Mouse (Mus musculus) kidney, embryonic 14.5 days (tissue): Measurements from ENCODE around the gene Taf1c. TPM values are rescaled to one million over a fixed set of nuclear protein-coding genes. Genes with fewer than 3 reads are reported as not detected.

Experiments used
- ATAC-seq: fragments of 200-750 bp; cut with Nextera tagmentation; 2 replicates; pipeline ENCODE4 v1.8.0; 2017; ENCODE audit warnings: moderate number of reproducible peaks, mild to moderate bottlenecking, moderate TSS enrichment, moderate library complexity; ENCODE audit not compliant: low FRiP score, low TSS enrichment
- H3K27ac ChIP-seq: fragments of 300-500 bp; sonication (generic); 2 replicates; pipeline ENCODE4 v1.5.1; 2014; ENCODE audit warnings: low read depth, mild to moderate bottlenecking, low read length, moderate library complexity, mixed read lengths
- H3K27me3 ChIP-seq: fragments of 300-500 bp; sonication (generic); 2 replicates; pipeline ENCODE4 v1.6.1; 2014; ENCODE audit warnings: mild to moderate bottlenecking, low read length; ENCODE audit not compliant: control insufficient read depth, insufficient read depth
- H3K36me3 ChIP-seq: fragments of 300-500 bp; sonication (generic); 2 replicates; pipeline ENCODE4 v1.6.1; 2014; ENCODE audit warnings: low read length, mixed read lengths; ENCODE audit not compliant: control insufficient read depth, insufficient read depth
- H3K4me1 ChIP-seq: fragments of 300-500 bp; sonication (generic); 2 replicates; pipeline ENCODE4 v1.6.1; 2014; ENCODE audit warnings: low read length, mixed read lengths; ENCODE audit not compliant: control insufficient read depth, insufficient read depth
- H3K4me2 ChIP-seq: fragments of 300-500 bp; sonication (generic); replicated peaks from 2 replicates; pipeline ENCODE4 v1.6.1; 2014; ENCODE audit warnings: low read depth, mild to moderate bottlenecking, low read length
- H3K4me3 ChIP-seq: fragments of 300-500 bp; sonication (generic); 2 replicates; pipeline ENCODE4 v1.5.1; 2014; ENCODE audit warnings: mild to moderate bottlenecking, low read length
- H3K9ac ChIP-seq: fragments of 300-500 bp; sonication (generic); 2 replicates; pipeline ENCODE4 v1.6.1; 2014; ENCODE audit warnings: low read depth, mild to moderate bottlenecking, low read length, moderate library complexity
- H3K9me3 ChIP-seq: fragments of 300-500 bp; sonication (generic); 2 replicates; pipeline ENCODE4 v1.6.1; 2016; ENCODE audit warnings: low read length; ENCODE audit not compliant: control insufficient read depth
- WGBS: fragments of 180-500 bp; shearing (Covaris S2); extraction: QIAGEN DNeasy Blood & Tissue Kit; methylation state at CpG from one replicate; pipeline ENCODE4 v1.1.7; 2014; 5-methylcytosine and 5-hydroxymethylcytosine counted together
- polyA plus RNA-seq: library from polyadenylated mRNA; unstranded; fragments of >200 nt; fragmentation: Nextera tagmentation; extraction: Ambion mirVana; gene quantifications from 2 replicates; pipeline ENCODE4 v1.2.1, GENCODE M21; 2014

Gene Taf1c
- polyA plus RNA-seq, 1 experiment from 2014 or later = 13.0 TPM

- H3K27ac ChIP-seq = no peak overlapping the region
- WGBS = 92% methylated on average over 4 of the region's 4 CpGs
Observed at GRCm38 (mm10) chr8:119572411-119572810, 32.6 kb downstream of the Taf1c start.

GRCm38 (mm10) chr8:119571135-119571534, 33.9 kb downstream of the Taf1c start:
- no peak overlapping the region for H3K4me2 ChIP-seq
- no peak overlapping the region for H3K27ac ChIP-seq
- H3K9ac ChIP-seq = no peak overlapping the region
- 90% methylated on average over 6 of the region's 6 CpGs for WGBS
- H3K36me3 ChIP-seq = peaks cover 6% of the 10 kb centered on the region
- no peaks in the 10 kb centered on the region for H3K9me3 ChIP-seq
- peaks cover 5% of the 10 kb centered on the region; the same call in 1 of the 2 replicates for H3K4me1 ChIP-seq
- no peak for ATAC-seq
- no peak overlapping the region for H3K4me3 ChIP-seq
- peaks cover 2% of the 10 kb centered on the region; the same call in 1 of the 2 replicates for H3K27me3 ChIP-seq

More at GRCm38 (mm10) chr8:119572411-119572810, 32.6 kb downstream of the Taf1c start:
- peaks cover 4% of the 10 kb centered on the region for H3K27me3 ChIP-seq
- H3K36me3 ChIP-seq = peaks cover 3% of the 10 kb centered on the region; the same call in 1 of the 2 replicates
- ATAC-seq = no peak
- no peak overlapping the region for H3K4me2 ChIP-seq
- H3K4me1 ChIP-seq = peaks cover 5% of the 10 kb centered on the region; the same call in 1 of the 2 replicates
- no peaks in the 10 kb centered on the region for H3K9me3 ChIP-seq
- H3K4me3 ChIP-seq = no peak overlapping the region
- no peak overlapping the region for H3K9ac ChIP-seq

- H3K36me3 ChIP-seq = peaks cover 18% of the 10 kb centered on the region
- H3K27me3 ChIP-seq = no peaks in the 10 kb centered on the region; the same call in 1 of the 2 replicates
- H3K27ac ChIP-seq = no peak overlapping the region
- no peak overlapping the region for H3K4me3 ChIP-seq
- H3K9me3 ChIP-seq = no peaks in the 10 kb centered on the region
- no peak overlapping the region for H3K9ac ChIP-seq
- WGBS = 47% methylated on average over 4 of the region's 4 CpGs
- no peak overlapping the region for H3K4me2 ChIP-seq
- peaks cover 5% of the 10 kb centered on the region; the same call in 1 of the 2 replicates for H3K4me1 ChIP-seq
- ATAC-seq = no peak
Observed at GRCm38 (mm10) chr8:119569881-119570280, 35.1 kb downstream of the Taf1c start.

GRCm38 (mm10) chr8:119568951-119569350, 36.1 kb downstream of the Taf1c start:
- H3K4me1 ChIP-seq = peaks cover 3% of the 10 kb centered on the region; the same call in 1 of the 2 replicates
- peaks cover 24% of the 10 kb centered on the region for H3K36me3 ChIP-seq
- no peak overlapping the region for H3K27ac ChIP-seq
- no peaks in the 10 kb centered on the region for H3K9me3 ChIP-seq
- H3K4me3 ChIP-seq = no peak overlapping the region
- H3K4me2 ChIP-seq = no peak overlapping the region
- no peak overlapping the region for H3K9ac ChIP-seq
- 75% methylated on average over 7 of the region's 7 CpGs for WGBS
- no peak for ATAC-seq
- H3K27me3 ChIP-seq = no peaks in the 10 kb centered on the region; the same call in 1 of the 2 replicates

- no peak for ATAC-seq
- no peak overlapping the region for H3K4me3 ChIP-seq
- H3K36me3 ChIP-seq = peaks cover 30% of the 10 kb centered on the region
- WGBS = 88% methylated on average over 9 of the region's 9 CpGs
- no peaks in the 10 kb centered on the region for H3K9me3 ChIP-seq
- no peak overlapping the region for H3K27ac ChIP-seq
- no peak overlapping the region for H3K4me2 ChIP-seq
- no peaks in the 10 kb centered on the region; the same call in 1 of the 2 replicates for H3K27me3 ChIP-seq
- H3K4me1 ChIP-seq = no peaks in the 10 kb centered on the region
- H3K9ac ChIP-seq = no peak overlapping the region
Observed at GRCm38 (mm10) chr8:119568251-119568650, 36.8 kb downstream of the Taf1c start.

- H3K27me3 ChIP-seq = no peaks in the 10 kb centered on the region
- H3K4me1 ChIP-seq = no peaks in the 10 kb centered on the region
- H3K36me3 ChIP-seq = peaks cover 39% of the 10 kb centered on the region
- H3K9me3 ChIP-seq = no peaks in the 10 kb centered on the region
- H3K4me3 ChIP-seq = no peak overlapping the region
- H3K4me2 ChIP-seq = no peak overlapping the region
- 78% methylated on average over 11 of the region's 11 CpGs for WGBS
- ATAC-seq = no peak
- no peak overlapping the region for H3K27ac ChIP-seq
- no peak overlapping the region for H3K9ac ChIP-seq
Observed at GRCm38 (mm10) chr8:119566367-119566766, 38.7 kb downstream of the Taf1c start.

- no peaks in the 10 kb centered on the region for H3K27me3 ChIP-seq
- peaks cover 39% of the 10 kb centered on the region for H3K36me3 ChIP-seq
- no peaks in the 10 kb centered on the region for H3K4me1 ChIP-seq
- no peaks in the 10 kb centered on the region for H3K9me3 ChIP-seq
- no peak overlapping the region for H3K4me3 ChIP-seq
- no peak overlapping the region for H3K4me2 ChIP-seq
- WGBS = 94% methylated on average over 14 of the region's 14 CpGs
- ATAC-seq = no peak
- H3K27ac ChIP-seq = no peak overlapping the region
- H3K9ac ChIP-seq = no peak overlapping the region
Observed at GRCm38 (mm10) chr8:119563849-119564251, 41.2 kb downstream of the Taf1c start.

GRCm38 (mm10) chr8:119559402-119559720, 45.7 kb downstream of the Taf1c start:
- H3K4me1 ChIP-seq = peaks cover 6% of the 10 kb centered on the region; the same call in 1 of the 2 replicates
- ATAC-seq = 0 out of 2 replicates have a peak, but pooled peaks have one; percentile 1
- 0 out of 2 replicates have a peak overlapping the region, but pooled peaks have one; percentile 8 for H3K27ac ChIP-seq
- peak overlapping the region; percentile 56 for H3K9ac ChIP-seq
- 92% methylated on average over 6 of the region's 6 CpGs for WGBS
- H3K9me3 ChIP-seq = no peaks in the 10 kb centered on the region
- H3K27me3 ChIP-seq = no peaks in the 10 kb centered on the region
- H3K36me3 ChIP-seq = peaks cover 21% of the 10 kb centered on the region
- H3K4me3 ChIP-seq = no peak overlapping the region
- peak overlapping the region; percentile 48 for H3K4me2 ChIP-seq

GRCm38 (mm10) chr8:119558603-119559401, 46.2 kb downstream of the Taf1c start, which contains the start of gene Mbtps1:
Mbtps1 (minus strand) TSS chr8:119558735.
- peak within 1 kb of the TSS; percentile 87 for H3K9ac ChIP-seq
- peaks cover 16% of the 10 kb centered on the region for H3K36me3 ChIP-seq
- WGBS = 8% methylated on average over 50 of the region's 63 CpGs
- peak within 1 kb of the TSS; percentile 84 for H3K4me3 ChIP-seq
- H3K9me3 ChIP-seq = no peaks in the 10 kb centered on the region
- H3K4me1 ChIP-seq = peaks cover 6% of the 10 kb centered on the region; the same call in 1 of the 2 replicates
- peak within 1 kb of the TSS; percentile 86 for H3K4me2 ChIP-seq
- peak; percentile 97 for ATAC-seq
- peak within 1 kb of the TSS; percentile 81 for H3K27ac ChIP-seq
- H3K27me3 ChIP-seq = no peaks in the 10 kb centered on the region
